Mouse (Mus musculus) heart, embryonic 13.5 days (tissue): ENCODE results near the gene Fgfr2. TPM values are rescaled to one million over a fixed set of nuclear protein-coding genes. Genes with fewer than 3 reads are reported as not detected.

Source experiments
- ATAC-seq: fragments of 200-750 bp; cut with Nextera tagmentation; 2 replicates; pipeline ENCODE4 v1.8.0; 2017; ENCODE audit warnings: moderate TSS enrichment; ENCODE audit not compliant: insufficient number of reproducible peaks, low FRiP score, low TSS enrichment; ENCODE audit errors: extremely low read depth
- H3K27ac ChIP-seq: fragments of 300-500 bp; sonication (generic); replicated peaks from 2 replicates; pipeline ENCODE4 v1.5.1; 2015; ENCODE audit warnings: moderate library complexity, mild to moderate bottlenecking, inconsistent platforms
- H3K27me3 ChIP-seq: fragments of 300-500 bp; sonication (generic); replicated peaks from 2 replicates; pipeline ENCODE4 v1.6.1; 2015; ENCODE audit warnings: mild to moderate bottlenecking, inconsistent platforms
- H3K36me3 ChIP-seq: fragments of 300-500 bp; sonication (generic); 2 replicates; pipeline ENCODE4 v1.6.1; 2015; ENCODE audit warnings: mild to moderate bottlenecking, inconsistent platforms
- H3K4me1 ChIP-seq: fragments of 300-500 bp; sonication (generic); 2 replicates; pipeline ENCODE4 v1.6.1; 2015; ENCODE audit warnings: inconsistent platforms
- H3K4me2 ChIP-seq: fragments of 300-500 bp; sonication (generic); 2 replicates; pipeline ENCODE4 v1.6.1; 2015; ENCODE audit warnings: inconsistent platforms, mild to moderate bottlenecking, moderate library complexity
- H3K4me3 ChIP-seq: fragments of 300-500 bp; sonication (generic); 2 replicates; pipeline ENCODE4 v1.5.1; 2015; ENCODE audit warnings: moderate library complexity, mild to moderate bottlenecking, inconsistent platforms
- H3K9ac ChIP-seq: fragments of 300-500 bp; sonication (generic); 2 replicates; pipeline ENCODE4 v1.6.1; 2015; ENCODE audit warnings: inconsistent platforms, mild to moderate bottlenecking, moderate library complexity
- H3K9me3 ChIP-seq: fragments of 300-500 bp; sonication (generic); 2 replicates; pipeline ENCODE4 v1.6.1; 2016; ENCODE audit warnings: inconsistent platforms
- WGBS: fragments of 180-500 bp; shearing (Covaris S2); methylation state at CpG from one replicate; pipeline ENCODE4 v1.1.7; 2015; ENCODE audit warnings: mixed read lengths; 5-methylcytosine and 5-hydroxymethylcytosine counted together
- polyA plus RNA-seq: library from polyadenylated mRNA; unstranded; fragments of >200 nt; fragmentation: Nextera tagmentation; extraction: Ambion mirVana; gene quantifications from 2 replicates; pipeline ENCODE4 v1.2.1, GENCODE M21; 2015

The Fgfr2 gene
- polyA plus RNA-seq, 1 experiment from 2014 or later, result 22.5 TPM

DNA sequence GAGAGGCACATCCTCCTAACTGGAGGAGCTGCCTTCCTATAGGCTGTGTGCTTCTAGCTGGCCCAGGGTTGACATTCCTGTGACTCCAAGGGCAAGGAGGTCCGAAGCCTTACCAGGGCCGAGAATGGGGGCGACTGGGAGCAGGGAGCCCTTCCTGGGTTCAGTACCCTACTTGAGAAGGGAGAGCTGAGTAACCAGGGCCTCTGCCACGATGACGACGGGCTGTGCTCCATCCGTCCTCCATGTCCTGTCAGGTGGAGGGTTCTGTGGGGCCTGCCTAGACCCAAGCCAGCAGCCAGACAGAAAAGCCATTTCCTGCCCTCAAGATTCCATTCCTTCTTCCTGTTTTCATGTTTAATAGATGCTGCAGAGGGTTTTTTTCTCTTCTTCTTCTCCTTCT, 463.5 kb downstream of the Fgfr2 start:
- ATAC-seq, result no peak
- H3K27ac ChIP-seq, result peak overlapping the region; percentile 79
- 59% methylated on average over 7 of the region's 7 CpGs for WGBS
- H3K27me3 ChIP-seq, result no peaks in the 10 kb centered on the region
- H3K4me3 ChIP-seq, result no peak overlapping the region
- peaks cover 69% of the 10 kb centered on the region for H3K4me1 ChIP-seq
- H3K9me3 ChIP-seq, result no peaks in the 10 kb centered on the region
- no peaks in the 10 kb centered on the region for H3K36me3 ChIP-seq
- H3K9ac ChIP-seq, result peak overlapping the region; percentile 34; the same call in 1 of the 2 replicates
- H3K4me2 ChIP-seq, result no peak overlapping the region

DNA sequence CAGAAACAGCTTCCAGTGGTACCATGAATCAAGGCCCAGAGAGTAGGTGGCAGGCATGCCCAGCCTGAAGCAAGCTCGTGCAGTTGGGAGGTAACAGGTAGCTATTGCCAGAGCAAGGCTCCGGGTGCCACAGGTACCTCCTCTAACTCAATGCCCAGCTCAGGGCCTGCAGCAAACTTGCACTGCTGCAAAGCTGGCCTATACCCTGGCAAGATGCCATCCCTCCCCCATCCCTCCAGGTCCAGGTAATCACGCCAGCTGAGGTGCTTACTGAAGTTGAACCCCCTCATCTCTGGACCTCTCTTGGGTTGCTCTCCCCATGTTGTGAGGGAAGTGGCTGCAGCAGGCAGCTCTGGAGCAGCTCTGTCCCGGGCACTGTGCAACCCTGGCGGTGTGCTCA, 464.5 kb downstream of the Fgfr2 start:
- Histone ChIP-seq H3K4me3 (no peak overlapping the region), H3K4me1 (peaks cover 79% of the 10 kb centered on the region), H3K27me3 (no peaks in the 10 kb centered on the region), H3K4me2 (no peak overlapping the region), H3K9me3 (no peaks in the 10 kb centered on the region), H3K36me3 (no peaks in the 10 kb centered on the region), H3K27ac (peak overlapping the region; percentile 79), H3K9ac (no peak overlapping the region)
- 79% methylated on average over 5 of the region's 5 CpGs for WGBS
- ATAC-seq, result no peak

DNA sequence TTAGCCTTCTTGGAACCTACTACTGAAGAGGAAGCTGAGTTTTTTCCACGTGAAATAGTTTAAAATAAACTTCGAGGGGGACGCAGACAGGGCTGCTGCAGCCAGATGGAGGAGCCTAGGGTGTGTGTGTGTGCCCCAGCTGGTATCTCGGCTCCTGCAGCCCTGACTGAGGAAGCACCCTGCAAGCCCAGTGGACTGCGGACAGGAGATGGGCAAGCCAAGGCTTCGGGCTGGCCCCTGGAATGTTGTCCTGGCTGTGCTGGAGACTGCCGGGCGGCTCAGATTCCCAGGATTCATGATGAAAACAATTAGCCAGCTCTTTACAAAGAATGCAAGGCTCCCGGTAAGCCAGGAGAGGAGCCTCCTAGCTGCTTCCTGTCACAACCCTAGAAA, 465.1 kb downstream of the Fgfr2 start:
- no peaks in the 10 kb centered on the region for H3K9me3 ChIP-seq
- peak overlapping the region; percentile 64; the same call in 1 of the 2 replicates for H3K9ac ChIP-seq
- WGBS, result 8% methylated on average over 9 of the region's 9 CpGs
- peak overlapping the region; percentile 79 for H3K27ac ChIP-seq
- H3K4me2 ChIP-seq, result peak overlapping the region; percentile 24
- no peaks in the 10 kb centered on the region for H3K36me3 ChIP-seq
- no peak overlapping the region for H3K4me3 ChIP-seq
- no peaks in the 10 kb centered on the region for H3K27me3 ChIP-seq
- ATAC-seq, result no peak
- peaks cover 78% of the 10 kb centered on the region for H3K4me1 ChIP-seq

DNA sequence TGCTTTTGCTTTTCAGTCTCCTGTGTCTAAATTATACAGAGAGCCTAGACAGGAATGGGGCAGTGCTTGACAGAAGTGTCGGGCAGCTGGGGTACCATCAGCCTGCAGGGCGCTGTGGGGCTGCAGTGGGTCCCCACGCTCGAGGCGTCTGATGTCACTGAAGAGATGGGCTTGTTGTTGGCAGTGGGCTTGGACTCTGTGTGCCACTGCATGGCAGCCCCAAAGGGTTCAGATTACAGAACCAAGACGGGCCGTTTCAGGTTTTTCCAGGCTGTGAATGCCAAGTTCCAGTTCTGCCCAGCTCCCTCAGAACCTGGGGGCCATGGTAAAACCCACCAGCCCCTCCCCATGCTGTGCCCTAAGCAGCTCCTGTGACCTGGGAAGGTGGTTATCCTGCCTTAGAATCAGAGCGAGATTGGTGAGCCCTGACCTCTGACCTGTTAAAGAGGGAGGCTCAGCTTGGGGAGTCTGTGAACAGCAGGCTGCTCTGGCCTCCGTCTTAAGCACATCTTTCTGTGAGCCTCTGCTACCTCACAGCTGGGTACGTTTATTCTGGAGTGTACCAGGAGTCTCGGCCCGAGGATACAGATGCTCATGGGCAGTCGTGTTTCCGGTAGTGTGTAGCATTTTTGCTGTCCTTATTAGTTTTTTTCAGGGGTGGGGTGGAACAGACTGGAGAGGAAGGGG, 465.6 kb downstream of the Fgfr2 start:
- H3K27ac ChIP-seq, result peak overlapping the region; percentile 79
- 53% methylated on average over 14 of the region's 14 CpGs for WGBS
- no peaks in the 10 kb centered on the region for H3K27me3 ChIP-seq
- no peak overlapping the region for H3K4me3 ChIP-seq
- no peak for ATAC-seq
- no peaks in the 10 kb centered on the region for H3K9me3 ChIP-seq
- H3K36me3 ChIP-seq, result no peaks in the 10 kb centered on the region
- peak overlapping the region; percentile 64; the same call in 1 of the 2 replicates for H3K9ac ChIP-seq
- H3K4me1 ChIP-seq, result peaks cover 72% of the 10 kb centered on the region
- H3K4me2 ChIP-seq, result peak overlapping the region; percentile 24; the same call in 1 of the 2 replicates

DNA sequence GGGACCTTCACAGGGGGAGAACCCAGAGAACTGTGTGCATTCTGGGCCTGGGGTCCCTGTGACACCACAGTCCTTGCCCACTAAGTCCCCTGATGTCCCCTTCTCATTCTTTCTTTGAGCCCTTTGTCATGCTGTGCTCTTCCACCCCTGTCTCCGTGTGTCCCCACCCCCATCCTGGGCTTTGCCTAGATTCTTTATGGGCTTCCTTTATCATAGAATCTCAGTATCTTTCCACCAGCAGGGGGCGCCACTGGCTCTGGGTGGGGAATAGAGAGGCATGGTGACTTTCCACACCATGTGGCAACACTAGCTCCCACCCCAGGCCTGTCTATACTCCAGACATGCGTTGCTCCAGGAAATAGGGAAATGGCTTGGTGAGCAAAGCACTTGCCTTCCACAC, 466.6 kb downstream of the Fgfr2 start:
- 7% methylated on average over 3 of the region's 3 CpGs for WGBS
- Histone ChIP-seq H3K9me3 (no peaks in the 10 kb centered on the region), H3K9ac (peak overlapping the region; percentile 52; the same call in 1 of the 2 replicates), H3K4me2 (0 out of 2 replicates have a peak overlapping the region, but pooled peaks have one; percentile 11), H3K4me3 (no peak overlapping the region), H3K27ac (peak overlapping the region; percentile 62; the same call in 1 of the 2 replicates), H3K4me1 (peaks cover 63% of the 10 kb centered on the region), H3K36me3 (no peaks in the 10 kb centered on the region), H3K27me3 (no peaks in the 10 kb centered on the region)
- no peak for ATAC-seq

DNA sequence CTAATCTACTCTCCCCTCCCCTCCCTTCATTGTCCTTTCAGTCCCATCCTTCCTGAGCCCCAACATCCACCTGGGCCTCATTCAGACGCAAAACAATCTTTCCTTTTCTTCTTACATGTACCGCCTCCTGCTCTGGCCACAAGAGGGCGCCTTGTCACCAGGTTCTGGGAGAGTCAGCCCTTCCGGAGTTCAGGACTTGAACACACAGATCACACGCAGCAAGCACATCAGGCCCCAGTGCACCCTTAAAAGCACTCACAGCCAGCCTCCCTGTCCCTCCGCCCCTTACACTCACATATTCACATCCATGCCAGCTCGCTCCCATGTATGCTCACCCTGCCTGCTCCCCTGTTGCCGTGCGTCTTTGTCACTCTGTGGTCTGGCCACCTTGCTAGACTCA, 467.1 kb downstream of the Fgfr2 start:
- peak overlapping the region; percentile 52; the same call in 1 of the 2 replicates for H3K9ac ChIP-seq
- ATAC-seq, result no peak
- peaks cover 59% of the 10 kb centered on the region for H3K4me1 ChIP-seq
- H3K4me2 ChIP-seq, result 0 out of 2 replicates have a peak overlapping the region, but pooled peaks have one; percentile 11
- peak overlapping the region; percentile 62 for H3K27ac ChIP-seq
- WGBS, result 23% methylated on average over 9 of the region's 9 CpGs
- H3K36me3 ChIP-seq, result no peaks in the 10 kb centered on the region
- H3K27me3 ChIP-seq, result no peaks in the 10 kb centered on the region
- no peak overlapping the region for H3K4me3 ChIP-seq
- no peaks in the 10 kb centered on the region for H3K9me3 ChIP-seq

DNA sequence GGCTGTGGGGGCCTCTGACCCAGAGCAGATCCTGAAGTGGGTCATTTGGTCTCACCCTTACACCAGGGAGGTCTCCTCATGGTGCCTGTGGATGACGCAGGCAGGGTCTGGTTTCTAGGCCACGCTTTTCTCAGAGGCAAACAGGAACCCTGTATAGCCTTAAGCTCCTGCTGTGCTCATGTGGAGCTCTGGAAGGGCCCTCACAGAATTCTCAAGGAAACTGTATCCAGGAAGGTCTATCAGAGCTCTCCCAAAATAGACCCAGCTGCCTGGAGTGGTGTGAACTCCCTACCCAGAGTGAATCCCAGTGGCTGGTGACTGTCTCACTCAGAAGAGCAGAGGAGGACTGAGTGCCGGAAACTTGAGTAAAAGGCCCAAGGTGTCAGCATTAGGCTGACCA, 468.7 kb downstream of the Fgfr2 start:
- H3K27ac ChIP-seq, result peak overlapping the region; percentile 60
- no peaks in the 10 kb centered on the region for H3K9me3 ChIP-seq
- 61% methylated on average over 3 of the region's 3 CpGs for WGBS
- H3K4me3 ChIP-seq, result no peak overlapping the region
- H3K27me3 ChIP-seq, result no peaks in the 10 kb centered on the region
- H3K9ac ChIP-seq, result no peak overlapping the region
- H3K4me2 ChIP-seq, result no peak overlapping the region
- peaks cover 43% of the 10 kb centered on the region for H3K4me1 ChIP-seq
- H3K36me3 ChIP-seq, result no peaks in the 10 kb centered on the region
- no peak for ATAC-seq

DNA sequence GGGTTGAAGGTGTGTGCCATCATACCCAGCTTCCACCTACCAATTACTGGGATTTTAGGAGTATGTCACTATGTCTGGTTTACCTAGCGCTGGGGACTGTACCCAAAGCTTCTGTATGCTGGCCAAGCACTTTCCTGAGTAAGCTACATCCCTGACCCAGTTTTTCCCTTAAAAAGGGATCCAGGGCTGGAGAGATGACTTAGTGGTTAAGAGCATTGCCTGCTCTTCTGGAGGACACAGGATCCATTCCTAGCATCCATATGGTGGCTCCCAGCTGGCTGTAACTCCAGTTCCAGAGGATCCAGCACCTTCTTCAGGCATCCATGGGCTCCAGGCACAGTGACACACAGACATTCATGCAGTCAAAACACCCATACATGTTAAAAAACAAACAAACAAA, 476.6 kb downstream of the Fgfr2 start:
- H3K27ac ChIP-seq, result no peak overlapping the region
- whole genome bisulfite sequencing, result 93% methylated on average over 1 of the region's 1 CpGs
- H3K9ac ChIP-seq, result no peak overlapping the region

DNA sequence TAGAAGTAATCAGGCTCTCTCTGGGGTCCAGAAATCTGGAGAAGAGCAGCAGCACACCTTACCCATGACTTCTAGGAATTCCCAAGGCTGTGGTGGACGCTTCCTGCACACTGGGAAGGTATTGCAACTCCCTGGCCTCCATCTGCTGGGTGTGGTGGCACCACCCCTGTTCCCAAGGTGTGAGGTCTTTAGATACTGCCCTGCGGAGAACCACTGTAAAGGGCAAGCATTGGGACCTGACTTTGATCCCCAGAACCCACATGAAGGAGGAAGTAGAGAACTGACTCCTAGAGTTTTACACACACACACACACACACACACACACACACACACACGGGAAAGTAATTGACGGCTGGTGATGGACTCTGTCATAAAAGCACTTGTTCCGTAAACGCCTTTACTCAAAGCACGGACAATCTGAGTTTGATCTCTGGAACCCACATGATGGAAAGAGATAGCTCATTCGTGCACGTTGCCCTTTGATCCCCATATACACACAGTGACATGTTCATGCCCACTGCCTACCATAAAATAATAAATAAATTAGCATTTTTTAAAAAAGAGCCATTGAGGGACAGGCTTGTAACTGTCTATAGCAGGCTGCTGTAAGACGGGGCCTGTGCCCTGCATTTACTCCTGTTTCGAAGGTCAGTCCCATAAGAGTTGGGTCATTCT, 478.4 kb downstream of the Fgfr2 start:
- H3K27me3 ChIP-seq, result no peaks in the 10 kb centered on the region
- no peaks in the 10 kb centered on the region for H3K4me1 ChIP-seq

More for the DNA sequence above, 476.6 kb downstream of the Fgfr2 start:
- H3K4me2 ChIP-seq, result no peak overlapping the region
- H3K4me1 ChIP-seq, result no peaks in the 10 kb centered on the region
- no peak overlapping the region for H3K4me3 ChIP-seq
- no peaks in the 10 kb centered on the region for H3K27me3 ChIP-seq
- H3K9me3 ChIP-seq, result no peaks in the 10 kb centered on the region
- peaks cover 3% of the 10 kb centered on the region for H3K36me3 ChIP-seq
- ATAC-seq, result no peak

DNA sequence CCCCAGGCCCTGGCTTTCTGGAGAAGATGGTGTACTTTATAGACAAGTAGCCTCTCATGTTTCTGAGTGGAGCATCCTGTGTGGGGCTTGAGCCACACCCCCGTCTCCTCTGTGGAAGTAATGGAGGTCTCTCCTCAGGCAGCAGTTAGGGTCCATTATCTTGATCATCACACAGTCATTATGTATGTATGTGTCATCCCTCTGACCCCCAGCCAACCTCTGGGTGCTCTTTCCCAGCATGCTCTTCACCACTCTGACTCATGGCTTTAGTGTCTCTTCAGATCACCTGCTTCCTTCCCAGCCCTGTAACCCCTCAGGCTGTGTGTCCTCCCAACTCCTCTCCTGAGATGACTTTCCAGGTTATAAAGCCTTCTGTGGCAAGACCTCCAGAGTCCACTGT, 481.5 kb downstream of the Fgfr2 start:
- ATAC-seq, result no peak
- no peak overlapping the region for H3K4me3 ChIP-seq
- no peak overlapping the region for H3K4me2 ChIP-seq
- no peaks in the 10 kb centered on the region for H3K4me1 ChIP-seq
- H3K9me3 ChIP-seq, result no peaks in the 10 kb centered on the region
- WGBS, result 93% methylated on average over 1 of the region's 1 CpGs
- no peak overlapping the region for H3K9ac ChIP-seq
- no peak overlapping the region for H3K27ac ChIP-seq
- no peaks in the 10 kb centered on the region for H3K27me3 ChIP-seq
- H3K36me3 ChIP-seq, result peaks cover 3% of the 10 kb centered on the region

More for the DNA sequence above, 478.4 kb downstream of the Fgfr2 start:
- no peak overlapping the region for H3K4me2 ChIP-seq
- H3K9me3 ChIP-seq, result no peaks in the 10 kb centered on the region
- no peak overlapping the region for H3K27ac ChIP-seq
- H3K4me3 ChIP-seq, result no peak overlapping the region
- ATAC-seq, result no peak
- WGBS, result 81% methylated on average over 11 of the region's 11 CpGs
- no peak overlapping the region for H3K9ac ChIP-seq
- peaks cover 3% of the 10 kb centered on the region for H3K36me3 ChIP-seq

DNA sequence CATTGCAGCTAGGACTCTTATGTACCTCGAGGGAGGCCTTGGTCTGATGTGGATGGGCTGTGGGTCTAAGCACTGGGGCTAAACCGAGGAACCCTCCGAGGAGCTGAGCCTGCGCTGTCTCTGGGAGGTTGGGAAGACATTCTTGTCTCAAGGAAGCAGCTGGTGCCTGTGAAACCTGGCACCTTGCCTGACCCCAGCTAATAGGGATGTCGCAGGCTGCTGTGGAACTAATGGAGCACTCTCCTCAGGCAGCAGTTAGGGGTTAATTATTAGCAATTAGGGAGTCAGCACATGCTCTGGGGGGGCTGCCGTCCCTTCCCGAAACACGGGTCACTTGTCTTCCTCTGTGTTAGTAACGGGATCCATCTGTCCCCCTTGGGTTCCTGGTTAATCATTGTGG, 482.2 kb downstream of the Fgfr2 start:
- Histone ChIP-seq H3K9me3 (no peaks in the 10 kb centered on the region), H3K9ac (no peak overlapping the region), H3K4me3 (no peak overlapping the region), H3K27me3 (no peaks in the 10 kb centered on the region), H3K36me3 (peaks cover 3% of the 10 kb centered on the region), H3K27ac (no peak overlapping the region), H3K4me1 (no peaks in the 10 kb centered on the region), H3K4me2 (no peak overlapping the region)
- no peak for ATAC-seq
- 52% methylated on average over 9 of the region's 9 CpGs for WGBS
